ENCODE assay signal across 8 mouse cellular contexts in the genomic region with DNA sequence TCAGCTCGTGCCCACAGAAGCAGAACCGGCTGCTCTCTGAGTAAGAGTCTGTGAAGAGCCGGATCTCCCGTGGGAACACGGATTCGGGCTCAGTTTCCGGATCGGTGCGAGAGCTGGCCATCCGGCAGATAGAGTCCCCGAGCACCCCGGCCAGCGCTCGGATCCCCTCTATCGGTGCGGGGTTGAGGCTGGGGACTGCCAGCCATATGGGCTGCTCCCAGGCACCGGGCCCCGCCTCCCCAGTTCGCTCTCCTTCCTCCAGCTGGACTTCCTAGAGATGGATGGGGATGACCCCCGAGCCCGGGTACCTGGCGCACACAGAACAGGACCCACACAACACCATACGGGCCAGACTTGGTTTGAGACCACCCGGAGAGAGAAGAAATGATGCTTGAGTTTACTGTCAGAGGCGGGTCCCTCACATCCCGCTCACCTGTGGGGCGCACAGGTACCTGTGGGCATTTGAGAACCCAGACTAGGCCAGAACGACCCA. TPM values are rescaled to one million over a fixed set of nuclear protein-coding genes. Genes with fewer than 3 reads are reported as not detected.
DNase-seq lines count a peak whose midpoint lies in the region; ATAC-seq and TF ChIP-seq lines count a peak whose summit lies in the region.

Gene Mettl1, plus strand, starts transcription at position 141 of the 493 bp plus-strand sequence.
Gene Eef1akmt3, minus strand, starts transcription at position 240 of the 493 bp plus-strand sequence.

- H3K36me3 ChIP-seq in heart, embryonic 15.5 days, result peaks cover 9% of the 10 kb centered on the region; the same call in 1 of the 2 replicates
- H3K36me3 ChIP-seq in limb, embryonic 11.5 days (ENCODE audit: control insufficient read depth, insufficient read depth, low read length), result no peaks in the 10 kb centered on the region; the same call in 1 of the 2 replicates
- H3K36me3 ChIP-seq in midbrain, embryonic 13.5 days, result peaks cover 9% of the 10 kb centered on the region

- H3K9ac ChIP-seq in heart, embryonic 15.5 days, result peak within 1 kb of the TSS; percentile 76
- peak within 1 kb of the TSS; percentile 63 for H3K9ac ChIP-seq in limb, embryonic 11.5 days (ENCODE audit: low read length)
- peak within 1 kb of the TSS; percentile 73 for H3K9ac ChIP-seq in midbrain, embryonic 13.5 days (replicated peaks)

- no peak for TF ChIP-seq POLR2A in cortical plate, adult 2 months (IDR thresholded peaks at IDR 0.05; ENCODE audit: extremely low read depth, insufficient read depth, low read length)

- no peak for TF ChIP-seq CTCF in cortical plate, adult 2 months (IDR thresholded peaks at IDR 0.05; ENCODE audit: extremely low read depth, insufficient read depth, low read length)

- peaks cover 16% of the 10 kb centered on the region for H3K27me3 ChIP-seq in heart, embryonic 15.5 days
- no peaks in the 10 kb centered on the region; the same call in 1 of the 2 replicates for H3K27me3 ChIP-seq in limb, embryonic 11.5 days (ENCODE audit: control insufficient read depth, insufficient read depth, low read length)
- H3K27me3 ChIP-seq in midbrain, embryonic 13.5 days, result peaks cover 10% of the 10 kb centered on the region

- H3K9me3 ChIP-seq in heart, embryonic 15.5 days (replicated peaks), result no peaks in the 10 kb centered on the region
- no peaks in the 10 kb centered on the region for H3K9me3 ChIP-seq in limb, embryonic 11.5 days (ENCODE audit: control insufficient read depth, low read length)
- H3K9me3 ChIP-seq in midbrain, embryonic 13.5 days, result no peaks in the 10 kb centered on the region

- H3K4me1 ChIP-seq in cortical plate, adult 2 months (ENCODE audit: control insufficient read depth, insufficient read depth, low read length), result peaks cover 1% of the 10 kb centered on the region; the same call in 1 of the 2 replicates
- H3K4me1 ChIP-seq in heart, embryonic 15.5 days (replicated peaks), result peaks cover 15% of the 10 kb centered on the region
- H3K4me1 ChIP-seq in limb, embryonic 11.5 days (ENCODE audit: control insufficient read depth, insufficient read depth, low read length), result 0 out of 2 replicates have a peak, but pooled peaks cover 4% of the 10 kb centered on the region
- peaks cover 16% of the 10 kb centered on the region for H3K4me1 ChIP-seq in midbrain, embryonic 13.5 days (replicated peaks)

- ATAC-seq in heart, embryonic 15.5 days (replicated peaks; ENCODE audit: insufficient number of reproducible peaks, insufficient read depth, low FRiP score, low read depth), result peak; percentile 61
- peak; percentile 74 for ATAC-seq in limb, embryonic 11.5 days (ENCODE audit: insufficient number of reproducible peaks, low FRiP score, low TSS enrichment, low read depth)
- peak; percentile 84 for ATAC-seq in midbrain, embryonic 13.5 days

- DNase-seq in kidney, adult 9 months, result peak; percentile 57
- no peak for DNase-seq in kidney, adult 18-20 months
- peak; percentile 25 to 28 for DNase-seq in CD8-positive naive resting alpha-beta T cell, adult 2 months (ENCODE audit: low read depth in 2 of 2, low spot score in 2 of 2)
- DNase-seq in limb, embryonic 11.5 days (ENCODE audit: low spot score), result peak; percentile 66
- DNase-seq in layer of hippocampus, adult 8-10 months (ENCODE audit: low spot score in 2 of 2), result no peak

- no peak within 1 kb of the TSS for H3K27ac ChIP-seq in cortical plate, adult 2 months (ENCODE audit: insufficient read depth, low read length)
- peak within 1 kb of the TSS; percentile 78 for H3K27ac ChIP-seq in heart, embryonic 15.5 days
- no peak within 1 kb of the TSS for H3K27ac ChIP-seq in limb, embryonic 11.5 days (replicated peaks; ENCODE audit: low read depth, low read length)
- H3K27ac ChIP-seq in midbrain, embryonic 13.5 days, result no peak within 1 kb of the TSS; the same call in 1 of the 2 replicates

- WGBS in heart, embryonic 15.5 days, result 0% methylated on average over 28 of the region's 28 CpGs
- under 1% methylated on average over 27 of the region's 28 CpGs for WGBS in limb, embryonic 11.5 days
- WGBS in midbrain, embryonic 13.5 days, result 1% methylated on average over 28 of the region's 28 CpGs

- peak within 1 kb of the TSS; percentile 62 for H3K4me3 ChIP-seq in cortical plate, adult 2 months (ENCODE audit: insufficient read depth, low read length)
- H3K4me3 ChIP-seq in heart, embryonic 15.5 days, result peak within 1 kb of the TSS; percentile 98
- peak within 1 kb of the TSS; percentile 90 for H3K4me3 ChIP-seq in limb, embryonic 11.5 days (ENCODE audit: low read depth, low read length)
- H3K4me3 ChIP-seq in midbrain, embryonic 13.5 days (replicated peaks), result peak within 1 kb of the TSS; percentile 79

- peak within 1 kb of the TSS; percentile 100 for H3K4me2 ChIP-seq in heart, embryonic 15.5 days
- peak within 1 kb of the TSS; percentile 98 for H3K4me2 ChIP-seq in limb, embryonic 11.5 days (ENCODE audit: low read depth, severe bottlenecking)
- H3K4me2 ChIP-seq in midbrain, embryonic 13.5 days (replicated peaks), result peak within 1 kb of the TSS; percentile 92

RNA-seq across cellular contexts. Expression of gene Mettl1, which starts in this region (rescaled TPM):
- 14.0 and 14.6 TPM in 2 replicates for polyA plus RNA-seq in cortical plate, adult 2 months (2012; rRNA removed)
- polyA plus RNA-seq in heart, embryonic 15.5 days (2015; fragmentation: Nextera tagmentation; extraction: Ambion mirVana), result 27.7 and 32.0 TPM in 2 replicates
- polyA plus RNA-seq in limb, embryonic 11.5 days (2014; fragmentation: Nextera tagmentation; extraction: Ambion mirVana), result 47.6 and 50.4 TPM in 2 replicates
- 21.1 and 22.0 TPM in 2 replicates for polyA plus RNA-seq in midbrain, embryonic 13.5 days (2015; fragmentation: Nextera tagmentation; extraction: Ambion mirVana)
- 10 to 100 TPM; 13.1 to 16.0 (median 14.5) TPM for total RNA-seq in layer of hippocampus, adult 8-10 months (2022)

RNA-seq across cellular contexts. Expression of gene Eef1akmt3, which starts in this region (rescaled TPM):
- polyA plus RNA-seq in cortical plate, adult 2 months (2012; rRNA removed), result 0.19 and 0.21 TPM in 2 replicates
- polyA plus RNA-seq in heart, embryonic 15.5 days (2015; fragmentation: Nextera tagmentation; extraction: Ambion mirVana), result 0.30 and 0.42 TPM in 2 replicates
- polyA plus RNA-seq in limb, embryonic 11.5 days (2014; fragmentation: Nextera tagmentation; extraction: Ambion mirVana), result 0.19 and 0.31 TPM in 2 replicates
- polyA plus RNA-seq in midbrain, embryonic 13.5 days (2015; fragmentation: Nextera tagmentation; extraction: Ambion mirVana), result 0.11 and 0.18 TPM in 2 replicates
- under 1 TPM in 3 of 4 experiments, not detected in 1; 0.23 to 0.33 (median 0.31) TPM for total RNA-seq in layer of hippocampus, adult 8-10 months (2022)

Comparison
In these comparisons a context has a peak if more than half of its experiments do, and no peak if none do; other contexts are left out.
1. DNase-seq: peak in kidney, adult 9 months (single experiment), CD8-positive naive resting alpha-beta T cell, adult 2 months (2 of 2) and limb, embryonic 11.5 days (single experiment); none in kidney, adult 18-20 months (single experiment) and layer of hippocampus, adult 8-10 months (0 of 2).
2. Peak in every context shown above with its lines, with median percentiles within 50 percentile points of each other: H3K4me3 ChIP-seq, ATAC-seq, H3K4me2 ChIP-seq and H3K9ac ChIP-seq.